Mouse (Mus musculus) CH12.LX (cell line): ENCODE data around the gene Nme6. TPM values are rescaled to one million over a fixed set of nuclear protein-coding genes. Genes with fewer than 3 reads are reported as not detected.
"Not testable (repeated sequence)": the region's sequence is repeated elsewhere in the genome, so short reads cannot be mapped to it uniquely, and the experiment has no call there.

Experiments used
- DNase-seq: peaks from one replicate; pipeline ENCODE4 v3.0.0-alpha.2; 2013; ENCODE audit errors: extremely low read depth
- H3K27ac ChIP-seq: 2 replicates; pipeline ENCODE4 v1.5.1; 2012; ENCODE audit warnings: low read depth, mild to moderate bottlenecking, control low read depth, moderate library complexity; ENCODE audit not compliant: insufficient read depth
- H3K27me3 ChIP-seq: replicated peaks from 2 replicates; pipeline ENCODE3; 2012; ENCODE audit warnings: inconsistent platforms
- H3K36me3 ChIP-seq, 2 experiments: replicated peaks in 1 of 2; 2 replicates each; pipeline versions ENCODE3 to v1.6.1; 2012; ENCODE audit warnings: inconsistent platforms in 1 of 2, low read length in 1 of 2, mild to moderate bottlenecking in 1 of 2, mixed read lengths in 1 of 2, moderate library complexity in 1 of 2; ENCODE audit not compliant: control insufficient read depth in 1 of 2, insufficient read depth in 1 of 2
- H3K4me1 ChIP-seq, 2 experiments: 2 replicates each; pipeline ENCODE4 v1.6.1; 2012; ENCODE audit warnings: inconsistent platforms in 1 of 2, moderate library complexity in 1 of 2; ENCODE audit not compliant: insufficient read depth in 2 of 2, control insufficient read depth in 1 of 2
- H3K4me2 ChIP-seq: 2 replicates; pipeline ENCODE4 v1.6.1; 2012; ENCODE audit warnings: low read depth, mild to moderate bottlenecking, control low read depth; ENCODE audit not compliant: poor library complexity, insufficient read depth, severe bottlenecking
- H3K4me3 ChIP-seq, 3 experiments: fragments of 150-350 bp in 1 of 3; sonication (generic) in 1 of 3; replicated peaks in 1 of 3; 2 replicates each; pipeline versions ENCODE3 to v1.5.1; 2011 to 2012; ENCODE audit warnings: low read depth in 2 of 3, low read length in 2 of 3, mild to moderate bottlenecking in 2 of 3, moderate library complexity in 2 of 3, control low read depth in 1 of 3, improper control_type of control experiment in 1 of 3, inconsistent platforms in 1 of 3, mixed read lengths in 1 of 3; ENCODE audit not compliant: poor library complexity in 1 of 3
- H3K79me2 ChIP-seq: replicated peaks from 2 replicates; pipeline ENCODE4 v1.6.1; 2012; ENCODE audit warnings: mild to moderate bottlenecking, moderate library complexity; ENCODE audit not compliant: control insufficient read depth, poor library complexity, insufficient read depth, severe bottlenecking; ENCODE audit errors: extremely low read depth
- H3K9ac ChIP-seq: 2 replicates; pipeline ENCODE4 v1.6.1; 2012; ENCODE audit warnings: low read depth, mild to moderate bottlenecking, control low read depth, moderate library complexity; ENCODE audit not compliant: insufficient read depth
- H3K9me3 ChIP-seq: replicated peaks from 2 replicates; pipeline ENCODE3; 2012; ENCODE audit warnings: low read length, inconsistent platforms, mixed read lengths
- BHLHE40 ChIP-seq: IDR thresholded peaks from 2 replicates; pipeline ENCODE4 v1.6.1; 2011; ENCODE audit warnings: mild to moderate bottlenecking, low read depth, low read length, improper control_type of control experiment
- CTCF ChIP-seq, 2 experiments: IDR thresholded peaks in 1 of 2; conservative IDR thresholded peaks in 1 of 2; 2 replicates each; pipeline ENCODE4 v1.5.1; 2011 to 2012; ENCODE audit warnings: low read depth in 2 of 2, low read length in 2 of 2, improper control_type of control experiment in 1 of 2, inconsistent platforms in 1 of 2, mild to moderate bottlenecking in 1 of 2, moderate library complexity in 1 of 2
- E2F4 ChIP-seq: IDR thresholded peaks from 2 replicates; pipeline ENCODE4 v1.6.1; 2011; ENCODE audit warnings: low read depth, low read length, improper control_type of control experiment; ENCODE audit not compliant: insufficient replicate concordance
- ELF1 ChIP-seq: IDR thresholded peaks from 2 replicates; pipeline ENCODE4 v1.6.1; 2014; ENCODE audit warnings: low read depth, mild to moderate bottlenecking, inconsistent platforms, low read length, improper control_type of control experiment
- EP300 ChIP-seq: IDR thresholded peaks from 2 replicates; pipeline ENCODE4 v1.6.1; 2011; ENCODE audit warnings: low read length, improper control_type of control experiment
- ETS1 ChIP-seq: conservative IDR thresholded peaks from 2 replicates; pipeline ENCODE4 v1.6.1; 2012; ENCODE audit warnings: low read depth, mild to moderate bottlenecking, inconsistent platforms, low read length, improper control_type of control experiment, moderate library complexity
- GABPA ChIP-seq: IDR thresholded peaks from 2 replicates; pipeline ENCODE4 v1.6.1; 2012; ENCODE audit warnings: low read depth, low read length, improper control_type of control experiment, inconsistent platforms; ENCODE audit not compliant: insufficient replicate concordance
- IRF4 ChIP-seq: IDR thresholded peaks from 2 replicates; pipeline ENCODE4 v1.6.1; 2014; ENCODE audit warnings: low read depth, mild to moderate bottlenecking, inconsistent platforms, low read length, improper control_type of control experiment
- JUND ChIP-seq: conservative IDR thresholded peaks from 2 replicates; pipeline ENCODE4 v1.6.1; 2011; ENCODE audit warnings: low read depth, low read length, improper control_type of control experiment
- MAZ ChIP-seq: IDR thresholded peaks from 2 replicates; pipeline ENCODE4 v1.6.1; 2012; ENCODE audit warnings: low read depth, mild to moderate bottlenecking, inconsistent platforms, low read length, improper control_type of control experiment, moderate library complexity
- MEF2A ChIP-seq: IDR thresholded peaks from 2 replicates; pipeline ENCODE4 v1.6.1; 2014; ENCODE audit warnings: low read depth, mild to moderate bottlenecking, inconsistent platforms, low read length, improper control_type of control experiment, borderline replicate concordance
- MXI1 ChIP-seq: IDR thresholded peaks from 2 replicates; pipeline ENCODE4 v1.6.1; 2011; ENCODE audit warnings: mild to moderate bottlenecking, low read depth, low read length, improper control_type of control experiment
- NELFE ChIP-seq: IDR thresholded peaks from 2 replicates; pipeline ENCODE4 v1.6.1; 2011; ENCODE audit warnings: low read depth, low read length, improper control_type of control experiment
- NRF1 ChIP-seq: IDR thresholded peaks from 2 replicates; pipeline ENCODE4 v1.6.1; 2014; ENCODE audit warnings: low read depth, mild to moderate bottlenecking, inconsistent platforms, low read length, improper control_type of control experiment, moderate library complexity
- PAX5 ChIP-seq: IDR thresholded peaks from 2 replicates; pipeline ENCODE4 v1.6.1; 2012; ENCODE audit warnings: low read length, inconsistent platforms, mixed read lengths
- POLR2A ChIP-seq: IDR thresholded peaks from 2 replicates; pipeline ENCODE4 v1.6.1; 2011; ENCODE audit warnings: low read depth, mild to moderate bottlenecking, improper control_type of control experiment, low read length
- POLR2AphosphoS2 ChIP-seq: IDR thresholded peaks from 2 replicates; pipeline ENCODE4 v1.6.1; 2011; ENCODE audit warnings: low read depth, low read length, improper control_type of control experiment
- RAD21 ChIP-seq: IDR thresholded peaks from 2 replicates; pipeline ENCODE4 v1.6.1; 2011; ENCODE audit warnings: low read depth, mild to moderate bottlenecking, low read length, improper control_type of control experiment, moderate library complexity
- RCOR1 ChIP-seq: conservative IDR thresholded peaks from 2 replicates; pipeline ENCODE4 v1.6.1; 2012; ENCODE audit warnings: low read depth, mild to moderate bottlenecking, inconsistent platforms, low read length, improper control_type of control experiment
- SMC3 ChIP-seq: IDR thresholded peaks from 2 replicates; pipeline ENCODE4 v1.6.1; 2011; ENCODE audit warnings: low read depth, low read length, improper control_type of control experiment
- UBTF ChIP-seq: IDR thresholded peaks from 2 replicates; pipeline ENCODE4 v1.6.1; 2012; ENCODE audit warnings: low read depth, mild to moderate bottlenecking, inconsistent platforms, low read length, improper control_type of control experiment, moderate library complexity
- USF1 ChIP-seq: IDR thresholded peaks from 2 replicates; pipeline ENCODE4 v1.6.1; 2014; ENCODE audit warnings: low read depth, mild to moderate bottlenecking, inconsistent platforms, low read length, improper control_type of control experiment
- ZC3H11A ChIP-seq: IDR thresholded peaks from 2 replicates; pipeline ENCODE4 v1.6.1; 2012; ENCODE audit warnings: low read depth, mild to moderate bottlenecking, inconsistent platforms, low read length, improper control_type of control experiment
- ZMIZ1 ChIP-seq: IDR thresholded peaks from 2 replicates; pipeline ENCODE4 v1.6.1; 2012; ENCODE audit warnings: low read depth, mild to moderate bottlenecking, inconsistent platforms, low read length, improper control_type of control experiment
- dilution Hi-C: fragments of 300-500 bp; cut with MboI; formaldehyde crosslinking; loops from 2 replicates; pipeline ENCODE4 v1.14.3; 2020; ENCODE audit warnings: low sequenced_read_pairs; ENCODE audit not compliant: extremely low pct_unique_long_range_greater_than_20kb, extremely low pct_ligation_motif_present
- in situ Hi-C: fragments of 300-500 bp; cut with MboI; formaldehyde crosslinking; loops from 3 replicates; pipeline ENCODE4 v1.14.3; 2019; ENCODE audit warnings: low sequenced_read_pairs, low pct_ligation_motif_present, low pct_unique_long_range_greater_than_20kb, mixed read lengths
- polyA plus RNA-seq: library from polyadenylated mRNA; unstranded; fragments of >175 nt; gene quantifications from 2 replicates; pipeline ENCODE4 v1.2.1, GENCODE M21; 2012; ENCODE audit warnings: low read depth; ENCODE audit not compliant: insufficient read length
- total RNA-seq, 2 experiments: library from RNA; depleted of rRNA; stranded (reverse); fragments of 300-350 nt in 1 of 2; fragments of >200 nt in 1 of 2; gene quantifications; 2 replicates each; pipeline ENCODE4 v1.2.3; 2012 to 2014

Nme6 gene
- total and polyA plus RNA-seq, 3 experiments, result 73.1 to 110 (median 76.2) TPM

DNA sequence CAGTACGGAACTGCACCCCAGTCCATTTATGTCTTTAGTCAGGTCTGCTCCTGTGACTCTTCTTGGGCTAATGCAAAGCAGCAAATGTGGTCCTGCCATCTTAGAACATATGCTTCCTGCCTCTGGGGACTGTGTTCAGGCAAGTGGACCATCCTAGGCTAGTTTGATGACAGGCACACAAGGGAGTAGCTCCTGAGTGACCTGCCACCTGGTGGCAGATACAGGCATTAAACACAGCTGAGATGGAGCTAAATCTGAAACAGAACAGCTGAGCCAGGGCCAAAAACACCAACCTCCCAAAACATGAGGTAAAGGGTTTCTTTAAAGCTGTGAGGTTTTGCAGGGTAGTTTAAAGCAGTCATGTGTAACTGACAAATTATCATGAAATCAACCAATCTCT, 34.5 kb upstream of the Nme6 start:
- peak; percentile 41 for DNase-seq
- no peak overlapping the region for H3K4me2 ChIP-seq
- H3K27ac ChIP-seq, result no peak overlapping the region
- no peaks in the 10 kb centered on the region for H3K4me1 ChIP-seq
- H3K27me3 ChIP-seq, result peaks cover 28% of the 10 kb centered on the region
- H3K9me3 ChIP-seq, result peaks cover 5% of the 10 kb centered on the region
- H3K9ac ChIP-seq, result no peak overlapping the region
- H3K36me3 ChIP-seq, result no peaks in the 10 kb centered on the region
- in situ Hi-C loops, result no loop called here
- no peak overlapping the region for H3K4me3 ChIP-seq
- no peak for TF ChIP-seq NRF1
- no peak for TF ChIP-seq MAZ
- TF ChIP-seq ETS1, result no peak
- no peak for TF ChIP-seq NELFE
- TF ChIP-seq GABPA, result no peak
- TF ChIP-seq UBTF, result no peak
- no peak for TF ChIP-seq EP300
- no peak for TF ChIP-seq IRF4
- TF ChIP-seq RAD21, result peak; percentile 39
- no peak for TF ChIP-seq MXI1
- no peak for TF ChIP-seq POLR2AphosphoS2
- TF ChIP-seq SMC3, result peak; percentile 75
- TF ChIP-seq ELF1, result no peak
- no peak for TF ChIP-seq E2F4
- no peak for TF ChIP-seq BHLHE40
- no peak for TF ChIP-seq ZMIZ1
- no peak for TF ChIP-seq USF1
- peak; percentile 69 to 70; a peak in 3 of 4 replicates for TF ChIP-seq CTCF (conservative IDR thresholded peaks at IDR 0.05 in 1 of 2, IDR thresholded peaks at IDR 0.05 in 1 of 2; ENCODE audit: low read depth in 2 of 2, low read length in 2 of 2)
- TF ChIP-seq MEF2A, result no peak
- TF ChIP-seq JUND, result no peak
- TF ChIP-seq RCOR1, result no peak
- TF ChIP-seq POLR2A, result no peak
- TF ChIP-seq ZC3H11A, result no peak
- TF ChIP-seq PAX5, result no peak
- no peaks in the 10 kb centered on the region for H3K79me2 ChIP-seq
- dilution Hi-C loops, result no loop called here

GRCm38 (mm10) chr9:109805596-109805995, 27.0 kb upstream of the Nme6 start:
- peaks cover 21% of the 10 kb centered on the region for H3K27me3 ChIP-seq
- H3K9me3 ChIP-seq, H3K27ac ChIP-seq, DNase-seq, H3K36me3 ChIP-seq, H3K9ac ChIP-seq, H3K4me1 ChIP-seq, H3K4me3 ChIP-seq, in situ Hi-C loops, H3K4me2 ChIP-seq, dilution Hi-C loops, H3K79me2 ChIP-seq: not testable (repeated sequence)
